Mouse (Mus musculus) cerebellum, adult 2 months (tissue): ENCODE data around the gene 1700067K01Rik.

ENCODE experiments used
- CTCF ChIP-seq: fragments of 200-500 bp; IDR thresholded peaks from 2 replicates; pipeline ENCODE4 v1.5.1; 2011; ENCODE audit warnings: low read depth, mild to moderate bottlenecking, control low read depth, low read length, moderate library complexity, borderline replicate concordance; ENCODE audit not compliant: insufficient read depth
- POLR2A ChIP-seq: fragments of 200-500 bp; IDR thresholded peaks from 2 replicates; pipeline ENCODE4 v1.6.1; 2011; ENCODE audit warnings: low read length, control low read depth, borderline replicate concordance; ENCODE audit not compliant: insufficient read depth

DNA sequence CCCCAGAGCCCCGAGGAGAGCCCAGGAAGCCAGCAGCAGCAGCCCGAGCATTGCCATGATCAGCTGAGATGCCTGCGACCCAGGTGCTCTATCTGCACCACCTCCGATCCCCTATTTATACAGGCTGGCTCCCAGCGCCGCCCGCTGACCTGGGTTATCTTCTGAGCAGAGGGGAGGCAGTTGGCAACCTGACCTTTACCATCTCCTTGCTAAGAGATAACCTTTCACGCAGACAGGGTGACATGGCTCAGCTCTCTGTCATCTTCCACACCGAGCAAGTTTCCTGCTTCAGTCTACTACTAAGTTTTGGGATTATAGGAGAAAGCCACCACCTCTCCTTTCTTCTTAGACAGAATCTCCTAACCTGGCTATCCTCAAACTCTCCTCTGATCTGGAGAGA is 43.6 kb downstream of the 1700067K01Rik start, which contains the start of gene Rln3:
- TF ChIP-seq POLR2A (no peak), CTCF (no peak)
